Mouse (Mus musculus) heart, postnatal 10 days (tissue): ENCODE results near the gene Sbk2. TPM values are rescaled to one million over a fixed set of nuclear protein-coding genes. Genes with fewer than 3 reads are reported as not detected.
"Not testable (repeated sequence)": the region's sequence is repeated elsewhere in the genome, so short reads cannot be mapped to it uniquely, and the experiment has no call there.

Experiments
- DNase-seq, 2 experiments: peaks; one replicate each; pipeline ENCODE4 v3.0.0; 2021
- intact Hi-C: fragments of 180-260 bp; cut with DNase I; formaldehyde crosslinking; loops from one replicate; pipeline ENCODE4 v1.15.1; 2025
- total RNA-seq, 2 experiments: library from RNA; stranded (reverse); gene quantifications; 2 replicates each; pipeline ENCODE4 v1.2.3; 2021

The Sbk2 gene
- 1 to 10 TPM; 7.2 to 9.0 TPM for total RNA-seq

- intact Hi-C loops, result no loop called here
Measured at GRCm38 (mm10) chr7:4964272-4964671, at the start of gene Sbk2. Gene Sbk2 (minus strand): TSS chr7:4964406.

GRCm38 (mm10) chr7:5012681-5013513, 48.7 kb upstream of the Sbk2 start:
- DNase-seq, result no peak
- intact Hi-C loops, result loop anchor here (5.0 to 10.0 kb wide), 2 partner anchors 201 to 1272 kb away; partner anchors contain the start of genes Ube2s and Zfp667

More at GRCm38 (mm10) chr7:4964272-4964671, at the start of gene Sbk2:
- peak; percentile 85 to 91 for DNase-seq

- no peak for DNase-seq
- intact Hi-C loops, result no loop called here
Measured at GRCm38 (mm10) chr7:5008229-5008628, 44.0 kb upstream of the Sbk2 start.

- DNase-seq, intact Hi-C loops: not testable (repeated sequence)
Measured at GRCm38 (mm10) chr7:5002876-5003275, 38.7 kb upstream of the Sbk2 start.

GRCm38 (mm10) chr7:4999876-5000275, 35.7 kb upstream of the Sbk2 start:
- intact Hi-C loops, result no loop called here
- no peak for DNase-seq

- intact Hi-C loops, result loop anchor here (2.0 kb wide), 2 partner anchors 14 to 54 kb away; partner anchors contain the start of gene Zfp580
- DNase-seq, result no peak
Measured at GRCm38 (mm10) chr7:4996934-4997333, 32.7 kb upstream of the Sbk2 start.

- intact Hi-C loops, result loop anchor here (2.0 kb wide), 2 partner anchors 15 to 55 kb away; partner anchors contain the start of gene Zfp580
- peak; percentile 94 to 97 for DNase-seq
Measured at GRCm38 (mm10) chr7:4996003-4996895, 32.0 kb upstream of the Sbk2 start, which contains the start of gene Zfp579. Gene Zfp579 (minus strand): TSS chr7:4996158.

- no peak for DNase-seq
- intact Hi-C loops, result loop anchor here (2.0 kb wide), 2 partner anchors 15 to 55 kb away; partner anchors contain the start of gene Zfp580
Measured at GRCm38 (mm10) chr7:4995268-4996002, 31.2 kb upstream of the Sbk2 start.

- intact Hi-C loops, result no loop called here
- DNase-seq, result no peak
Measured at GRCm38 (mm10) chr7:4993999-4994788, 30.0 kb upstream of the Sbk2 start.

GRCm38 (mm10) chr7:4993347-4993998, 29.3 kb upstream of the Sbk2 start:
- DNase-seq, result no peak
- intact Hi-C loops, result no loop called here

GRCm38 (mm10) chr7:4988250-4988649, 24.0 kb upstream of the Sbk2 start:
- intact Hi-C loops, result no loop called here
- DNase-seq, result no peak

GRCm38 (mm10) chr7:4976832-4977231, 12.6 kb upstream of the Sbk2 start:
- DNase-seq, result no peak
- intact Hi-C loops, result no loop called here

- DNase-seq, result no peak
- intact Hi-C loops, result no loop called here
Measured at GRCm38 (mm10) chr7:4975455-4975854, 11.2 kb upstream of the Sbk2 start.

GRCm38 (mm10) chr7:4972321-4973047, 8.3 kb upstream of the Sbk2 start:
- intact Hi-C loops, result no loop called here
- DNase-seq, result peak; percentile 83 to 86

GRCm38 (mm10) chr7:4971710-4972109, 7.5 kb upstream of the Sbk2 start:
- DNase-seq, result peak; percentile 46 to 55
- intact Hi-C loops, result no loop called here

GRCm38 (mm10) chr7:4971068-4971467, 6.9 kb upstream of the Sbk2 start, which contains the start of gene Sbk3:
Gene Sbk3 (minus strand): TSS chr7:4971168.
- intact Hi-C loops, result no loop called here

GRCm38 (mm10) chr7:4964988-4965387, 782 bp upstream of the Sbk2 start:
- DNase-seq, result no peak
- intact Hi-C loops, result no loop called here

More at GRCm38 (mm10) chr7:4971068-4971467, 6.9 kb upstream of the Sbk2 start, which contains the start of gene Sbk3:
- DNase-seq, result no peak

- intact Hi-C loops, result loop anchor here (1.0 kb wide), 1 partner anchor 20 kb away; no protein-coding TSS in a partner anchor
- DNase-seq, result no peak
Measured at GRCm38 (mm10) chr7:4963527-4963926, 679 bp downstream of the Sbk2 start.
